Mouse (Mus musculus) megakaryocyte, embryonic 14.5 days (primary cell): ENCODE results near the gene Slc24a1. TPM values are rescaled to one million over a fixed set of nuclear protein-coding genes. Genes with fewer than 3 reads are reported as not detected.

Experiments used
- H3K27me3 ChIP-seq: replicated peaks from 2 replicates; pipeline ENCODE3; 2012; ENCODE audit warnings: inconsistent platforms
- H3K36me3 ChIP-seq: replicated peaks from 2 replicates; pipeline ENCODE3; 2012; ENCODE audit warnings: low read length, inconsistent platforms, mixed read lengths
- H3K4me1 ChIP-seq: 2 replicates; pipeline ENCODE4 v1.6.1; 2012; ENCODE audit warnings: inconsistent platforms
- H3K4me3 ChIP-seq: replicated peaks from 2 replicates; pipeline ENCODE3; 2012; ENCODE audit warnings: moderate library complexity, mild to moderate bottlenecking, inconsistent platforms
- H3K9me3 ChIP-seq: 2 replicates; pipeline ENCODE4 v1.6.1; 2012; ENCODE audit warnings: inconsistent platforms
- FLI1 ChIP-seq: IDR thresholded peaks from 2 replicates; pipeline ENCODE4 v1.6.1; 2012; ENCODE audit warnings: low read length, inconsistent platforms, mixed read lengths
- GATA1 ChIP-seq: IDR thresholded peaks from 3 replicates; pipeline ENCODE4 v1.6.1; 2012; ENCODE audit warnings: mixed read lengths, low read length, inconsistent platforms, borderline replicate concordance
- polyA plus RNA-seq: library from polyadenylated mRNA; stranded (reverse); fragments of >175 nt; gene quantifications from 2 replicates; pipeline ENCODE4 v1.2.3, GENCODE M21; 2012; ENCODE audit warnings: low replicate concordance; ENCODE audit not compliant: insufficient read depth

Slc24a1 gene
- polyA plus RNA-seq, 1 experiment, result 0.85 TPM

- Histone ChIP-seq H3K4me3 (peak overlapping the region; percentile 71), H3K4me1 (peaks cover 79% of the 10 kb centered on the region), H3K27me3 (no peaks in the 10 kb centered on the region), H3K36me3 (peaks cover 44% of the 10 kb centered on the region), H3K9me3 (no peaks in the 10 kb centered on the region)
- no peak for TF ChIP-seq GATA1
- no peak for TF ChIP-seq FLI1
Measured at GRCm38 (mm10) chr9:64925771-64926170, 25.6 kb downstream of the Slc24a1 start.

DNA sequence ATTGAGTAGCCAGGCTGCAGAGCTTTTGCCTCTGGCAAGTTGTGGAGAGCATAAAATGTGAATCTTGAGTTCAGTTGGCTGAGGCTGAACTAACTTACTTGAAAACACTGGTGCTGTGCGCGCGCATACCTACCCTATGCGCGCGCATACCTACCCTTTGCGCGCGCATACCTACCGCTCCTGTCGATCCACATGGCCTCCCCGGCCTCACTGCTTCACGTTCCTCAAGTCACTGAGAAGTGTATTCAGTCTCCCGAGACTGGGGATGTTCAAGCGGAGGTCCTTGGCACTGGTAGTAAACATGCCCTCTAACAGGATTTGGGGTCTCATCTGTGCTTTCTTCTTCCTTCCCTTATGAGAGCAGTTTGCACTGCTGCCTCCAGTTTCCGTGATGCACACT lies 32.8 kb downstream of the Slc24a1 start:
- Histone ChIP-seq H3K4me3 (peak overlapping the region; percentile 57), H3K36me3 (peaks cover 95% of the 10 kb centered on the region)
- TF ChIP-seq FLI1 (no peak), GATA1 (no peak)

GRCm38 (mm10) chr9:64914629-64915028 lies 36.8 kb downstream of the Slc24a1 start:
- Histone ChIP-seq H3K4me3 (peak overlapping the region; percentile 28), H3K36me3 (peaks cover 98% of the 10 kb centered on the region), H3K9me3 (no peaks in the 10 kb centered on the region), H3K4me1 (peaks cover 47% of the 10 kb centered on the region), H3K27me3 (no peaks in the 10 kb centered on the region)
- TF ChIP-seq FLI1, result no peak
- TF ChIP-seq GATA1, result no peak

More for the DNA sequence above, 32.8 kb downstream of the Slc24a1 start:
- no peaks in the 10 kb centered on the region for H3K27me3 ChIP-seq
- no peaks in the 10 kb centered on the region for H3K9me3 ChIP-seq
- H3K4me1 ChIP-seq, result peaks cover 42% of the 10 kb centered on the region

DNA sequence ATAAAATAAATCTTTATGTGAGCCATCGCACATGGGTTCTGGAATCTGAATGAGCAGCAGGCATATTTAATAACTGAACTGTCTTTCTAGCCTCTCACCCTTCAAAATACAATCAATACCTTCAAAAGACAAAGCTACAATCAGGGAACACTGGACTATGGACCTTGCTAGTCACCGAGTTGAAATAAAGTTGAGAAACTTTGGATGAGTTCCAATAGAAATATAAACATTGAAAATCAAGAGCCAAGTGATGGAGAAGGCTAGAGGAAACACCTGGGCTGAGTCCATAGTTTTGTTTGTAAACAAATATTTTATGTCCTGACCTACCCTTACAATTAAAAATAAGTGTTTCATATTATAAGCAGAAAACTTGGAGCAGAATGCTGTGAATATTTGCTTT lies 37.4 kb downstream of the Slc24a1 start:
- no peak overlapping the region for H3K4me3 ChIP-seq
- peaks cover 96% of the 10 kb centered on the region for H3K36me3 ChIP-seq
- no peak for TF ChIP-seq GATA1
- TF ChIP-seq FLI1, result no peak
- peaks cover 47% of the 10 kb centered on the region for H3K4me1 ChIP-seq
- H3K27me3 ChIP-seq, result no peaks in the 10 kb centered on the region
- no peaks in the 10 kb centered on the region for H3K9me3 ChIP-seq

DNA sequence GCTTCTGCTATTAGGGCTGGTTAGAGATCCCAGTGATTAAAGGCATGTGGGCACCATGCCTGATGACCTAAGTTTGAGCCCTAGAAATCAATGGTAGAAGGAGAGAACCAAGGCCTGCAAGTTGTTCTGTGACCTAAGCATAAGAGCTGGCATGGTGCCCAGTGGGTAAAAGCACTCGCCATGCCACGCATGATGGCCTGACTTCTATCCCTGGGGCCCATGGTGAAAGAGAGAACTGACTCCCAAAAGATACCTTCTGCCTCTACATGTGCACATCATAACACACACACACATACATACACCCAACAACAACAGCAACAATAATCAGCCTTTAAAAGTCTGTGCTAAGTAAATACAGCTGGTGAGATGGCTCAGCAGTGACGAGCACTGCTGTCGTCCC lies 38.0 kb downstream of the Slc24a1 start:
- H3K9me3 ChIP-seq, result no peaks in the 10 kb centered on the region
- no peaks in the 10 kb centered on the region for H3K27me3 ChIP-seq
- H3K4me3 ChIP-seq, result peak overlapping the region; percentile 8
- H3K36me3 ChIP-seq, result peaks cover 96% of the 10 kb centered on the region
- TF ChIP-seq FLI1 (no peak), GATA1 (no peak)
- H3K4me1 ChIP-seq, result peaks cover 42% of the 10 kb centered on the region

DNA sequence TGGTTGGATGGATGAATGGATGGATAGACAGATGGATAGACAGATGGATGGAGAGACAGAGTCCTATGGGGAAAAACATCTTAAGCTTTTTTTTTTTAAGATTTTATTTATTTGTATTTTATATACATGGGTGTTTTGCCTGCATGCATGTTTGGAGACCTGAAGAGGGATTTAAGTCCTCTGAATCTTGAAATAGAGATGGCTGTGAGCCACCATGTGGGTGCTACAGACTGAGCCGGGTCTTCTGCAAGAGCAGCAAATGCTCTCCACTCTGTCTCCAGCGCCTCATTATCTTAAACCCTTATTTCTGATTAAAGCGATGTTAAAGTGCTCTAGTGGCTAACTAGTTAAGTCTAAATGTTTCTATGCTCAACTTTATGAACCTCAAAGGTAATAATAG lies 44.0 kb downstream of the Slc24a1 start:
- TF ChIP-seq FLI1 (no peak), GATA1 (no peak)
- peaks cover 93% of the 10 kb centered on the region for H3K36me3 ChIP-seq
- peaks cover 20% of the 10 kb centered on the region for H3K4me1 ChIP-seq
- no peaks in the 10 kb centered on the region for H3K9me3 ChIP-seq
- H3K27me3 ChIP-seq, result no peaks in the 10 kb centered on the region
- H3K4me3 ChIP-seq, result no peak overlapping the region

DNA sequence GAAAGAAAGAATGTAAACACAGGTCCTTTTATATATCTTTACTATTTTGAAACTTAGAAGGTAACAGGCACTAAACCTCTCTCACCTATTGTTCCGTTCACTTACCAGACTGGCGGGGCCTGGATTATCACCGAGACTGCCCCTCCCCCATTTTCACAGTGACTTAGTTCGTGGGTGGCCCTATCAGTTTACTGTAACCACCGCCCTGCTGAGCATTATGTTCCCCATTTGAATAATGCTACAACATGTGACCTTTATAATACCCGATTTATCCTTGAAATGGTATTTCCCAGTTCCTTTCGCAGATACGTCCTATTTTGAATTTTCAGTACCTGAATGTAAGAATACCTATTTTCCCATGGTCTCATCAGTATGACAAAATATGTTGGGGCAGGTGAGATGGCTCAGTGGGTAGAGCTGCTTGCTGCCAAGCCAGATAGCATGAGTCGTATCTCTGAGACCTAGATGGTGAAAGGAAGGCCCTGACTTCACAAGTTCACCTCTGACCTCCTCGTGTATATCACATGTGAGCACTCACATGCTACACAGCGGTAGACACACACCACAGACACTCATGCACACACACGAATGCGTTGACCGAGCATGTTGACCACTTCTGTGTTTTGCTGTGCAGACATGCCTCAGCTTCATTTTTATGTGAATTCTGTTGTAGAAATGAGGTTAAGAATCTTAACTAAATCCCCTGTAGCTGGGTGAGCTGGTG lies 46.3 kb downstream of the Slc24a1 start:
- Histone ChIP-seq H3K36me3 (peaks cover 90% of the 10 kb centered on the region), H3K4me1 (peaks cover 24% of the 10 kb centered on the region), H3K27me3 (no peaks in the 10 kb centered on the region), H3K4me3 (no peak overlapping the region), H3K9me3 (no peaks in the 10 kb centered on the region)
- TF ChIP-seq FLI1, result no peak
- no peak for TF ChIP-seq GATA1

DNA sequence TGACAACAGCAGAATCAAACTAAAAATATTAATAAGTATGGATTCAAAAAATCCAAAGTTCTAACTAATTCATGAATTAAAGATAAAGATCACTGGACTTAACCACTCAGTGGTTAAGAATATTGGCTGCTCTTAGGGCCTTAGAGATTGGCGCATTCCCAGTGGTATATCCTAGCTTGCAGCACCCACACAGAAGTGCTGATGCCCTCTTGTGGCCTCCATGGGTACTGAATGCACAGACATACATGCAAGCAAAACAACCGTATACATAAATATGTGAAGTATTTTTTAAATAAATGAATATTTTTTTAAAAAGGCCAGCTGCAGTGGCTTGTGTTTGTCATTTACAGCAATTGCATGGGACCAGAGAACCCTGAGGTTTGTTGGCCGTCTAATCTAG lies 48.0 kb downstream of the Slc24a1 start:
- Histone ChIP-seq H3K4me1 (peaks cover 24% of the 10 kb centered on the region), H3K9me3 (no peaks in the 10 kb centered on the region), H3K4me3 (no peak overlapping the region), H3K27me3 (no peaks in the 10 kb centered on the region), H3K36me3 (peaks cover 90% of the 10 kb centered on the region)
- no peak for TF ChIP-seq FLI1
- no peak for TF ChIP-seq GATA1

- no peak for TF ChIP-seq FLI1
- Histone ChIP-seq H3K36me3 (peaks cover 90% of the 10 kb centered on the region), H3K27me3 (no peaks in the 10 kb centered on the region), H3K4me1 (peaks cover 24% of the 10 kb centered on the region), H3K4me3 (no peak overlapping the region), H3K9me3 (no peaks in the 10 kb centered on the region)
Measured at GRCm38 (mm10) chr9:64902866-64903265, 48.5 kb downstream of the Slc24a1 start.

DNA sequence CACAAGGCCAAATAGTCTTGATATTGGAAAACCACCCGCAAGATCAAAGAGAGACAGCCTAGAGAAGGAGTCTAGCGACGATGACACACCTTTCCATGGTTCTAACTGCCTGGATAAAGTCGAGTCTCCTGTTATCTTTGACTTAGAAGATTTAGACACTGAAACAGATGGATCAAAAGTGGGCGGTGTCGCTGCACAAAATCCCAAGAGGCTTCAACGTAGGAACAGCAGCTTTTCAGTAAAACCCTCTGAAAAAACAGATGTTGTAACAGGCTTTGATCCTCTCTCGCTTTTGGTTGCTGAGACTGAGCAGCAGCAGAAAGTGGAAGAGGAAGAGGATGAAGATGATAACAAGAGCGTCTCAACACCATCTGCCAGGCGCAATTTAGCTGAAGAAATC lies 54.8 kb downstream of the Slc24a1 start:
- Histone ChIP-seq H3K4me3 (no peak overlapping the region), H3K9me3 (no peaks in the 10 kb centered on the region), H3K4me1 (peaks cover 9% of the 10 kb centered on the region), H3K27me3 (no peaks in the 10 kb centered on the region), H3K36me3 (peaks cover 92% of the 10 kb centered on the region)
- TF ChIP-seq FLI1, result no peak
- TF ChIP-seq GATA1, result no peak
